Mouse (Mus musculus) retina, embryonic 14.5 days (tissue): Measurements from ENCODE around the gene Prex1.

ENCODE experiments used
- DNase-seq: peaks from one replicate; pipeline ENCODE4 v3.0.0-alpha.2; 2015; ENCODE audit warnings: low spot score

Gene Prex1

GRCm38 (mm10) chr2:166685824-166686223 is 27.8 kb downstream of the Prex1 start:
- no peak for DNase-seq

GRCm38 (mm10) chr2:166683885-166684544 is 29.6 kb downstream of the Prex1 start:
- peak; percentile 56 for DNase-seq

- no peak for DNase-seq
Measured at GRCm38 (mm10) chr2:166682866-166683265, 30.8 kb downstream of the Prex1 start.

- DNase-seq = peak; percentile 87
Measured at GRCm38 (mm10) chr2:166678959-166679759, 34.5 kb downstream of the Prex1 start.

- DNase-seq = no peak
Measured at GRCm38 (mm10) chr2:166676933-166677332, 36.7 kb downstream of the Prex1 start.

GRCm38 (mm10) chr2:166676498-166676897 is 37.1 kb downstream of the Prex1 start:
- DNase-seq = no peak

DNA sequence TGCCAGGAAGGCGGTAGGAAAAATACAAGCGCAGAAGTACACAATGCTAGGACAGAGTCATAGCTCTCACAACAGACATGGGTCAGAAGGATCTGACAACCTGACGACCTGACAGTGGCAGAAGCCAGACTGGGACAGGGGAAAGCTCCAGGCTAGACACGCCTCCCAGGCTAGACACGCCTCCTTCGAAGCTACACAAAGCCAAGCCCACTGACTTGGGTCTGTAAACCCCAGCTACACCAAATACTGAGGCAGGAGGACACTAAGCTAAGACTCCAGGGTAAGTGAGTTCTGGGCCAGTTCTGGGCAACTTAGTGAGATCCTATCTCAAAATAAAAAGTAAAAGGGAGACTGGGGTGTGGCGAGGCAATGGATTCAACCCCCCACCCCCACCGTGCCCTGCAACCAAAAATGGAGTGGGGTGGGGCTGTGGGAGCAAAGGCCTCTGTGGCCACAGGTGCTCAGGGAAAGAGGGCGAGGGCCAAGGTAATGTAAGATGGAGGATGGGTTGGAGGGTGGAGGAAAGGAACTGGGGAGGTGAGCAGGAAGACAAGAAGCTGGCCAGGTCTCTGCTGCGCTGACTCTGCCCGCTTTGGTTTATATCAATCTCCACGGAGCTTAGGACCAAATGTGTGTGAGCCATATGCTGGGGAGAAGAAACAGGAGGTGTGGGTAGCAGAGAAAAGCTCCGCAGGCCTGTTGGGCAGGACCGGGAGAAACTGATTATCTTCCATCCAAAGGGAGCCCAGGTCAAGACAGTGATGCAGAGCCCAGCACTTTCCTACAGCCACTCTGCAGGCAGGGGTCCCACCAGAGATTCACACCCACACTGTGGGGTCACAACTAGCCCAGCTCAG is 37.8 kb downstream of the Prex1 start:
- DNase-seq = no peak

GRCm38 (mm10) chr2:166674693-166675092 is 38.9 kb downstream of the Prex1 start:
- peak; percentile 54 for DNase-seq

- DNase-seq = no peak
Measured at GRCm38 (mm10) chr2:166673951-166674350, 39.7 kb downstream of the Prex1 start.

- DNase-seq = no peak
Measured at GRCm38 (mm10) chr2:166672171-166672965, 41.3 kb downstream of the Prex1 start.

GRCm38 (mm10) chr2:166671614-166672013 is 42.0 kb downstream of the Prex1 start:
- no peak for DNase-seq

DNA sequence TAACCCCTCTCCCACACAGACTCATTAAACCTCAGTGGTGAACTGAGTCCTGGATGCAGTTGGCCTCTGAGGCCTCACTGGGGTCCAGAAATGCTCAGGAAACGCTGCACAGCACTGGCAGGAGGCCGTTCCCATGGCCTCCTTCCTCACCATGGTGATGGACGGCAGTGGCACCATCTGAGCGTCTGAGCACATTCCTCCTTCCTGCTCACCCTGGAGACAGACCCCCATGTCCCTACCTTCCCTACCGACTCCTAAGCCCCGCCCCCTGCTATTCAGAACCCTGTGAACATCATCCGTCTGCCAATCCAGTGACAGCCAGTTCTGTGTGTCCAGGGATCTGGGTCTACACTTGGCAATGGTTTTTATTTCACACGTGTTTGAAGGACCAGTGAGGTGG is 42.6 kb downstream of the Prex1 start:
- DNase-seq = peak; percentile 79

DNA sequence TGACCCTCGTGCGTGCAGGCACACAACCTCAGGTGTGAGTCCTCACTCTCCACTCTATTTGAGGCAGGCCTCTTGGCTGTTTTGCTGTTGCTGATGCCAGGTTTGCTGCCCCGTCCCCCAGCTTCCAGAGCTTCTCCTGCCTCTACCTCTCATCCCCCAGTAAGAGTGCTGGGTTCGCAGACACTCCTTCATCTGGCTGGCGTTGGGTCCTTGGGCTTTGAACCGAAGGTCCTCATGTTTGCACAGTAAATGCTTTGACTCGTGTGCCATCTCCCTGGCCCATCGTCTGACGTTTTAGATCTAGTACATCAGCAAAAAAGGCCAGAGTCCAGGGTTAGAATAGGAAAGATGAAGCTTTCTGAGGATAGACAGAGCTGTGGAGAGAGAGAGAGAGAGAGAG is 43.7 kb downstream of the Prex1 start:
- DNase-seq = no peak

GRCm38 (mm10) chr2:166667790-166668695 is 45.6 kb downstream of the Prex1 start:
- DNase-seq = no peak

- DNase-seq = no peak
Measured at GRCm38 (mm10) chr2:166666175-166666574, 47.5 kb downstream of the Prex1 start.

- DNase-seq = no peak
Measured at GRCm38 (mm10) chr2:166665244-166665922, 48.2 kb downstream of the Prex1 start.

DNA sequence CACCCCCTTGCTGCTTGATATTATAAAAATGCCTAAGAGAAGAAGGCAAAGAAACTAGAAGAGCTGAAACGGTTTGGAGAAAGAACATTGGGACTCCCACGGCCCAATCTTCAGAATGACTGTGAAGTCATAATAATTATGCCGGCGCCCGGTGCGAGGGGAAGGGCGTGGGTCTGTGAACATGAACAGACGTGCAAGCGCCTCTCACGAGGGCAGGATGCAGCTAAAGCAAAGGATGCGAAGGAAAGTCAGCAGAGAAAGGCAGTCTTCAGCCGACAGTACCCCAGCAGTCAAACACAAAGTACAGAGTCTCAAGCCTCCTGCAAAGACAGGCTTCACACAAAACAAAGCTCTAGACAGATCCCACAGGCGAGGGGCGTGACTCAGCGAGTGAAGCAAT is 49.1 kb downstream of the Prex1 start:
- DNase-seq = no peak

GRCm38 (mm10) chr2:166663250-166663961 is 50.2 kb downstream of the Prex1 start:
- no peak for DNase-seq

GRCm38 (mm10) chr2:166662595-166663160 is 51.0 kb downstream of the Prex1 start:
- no peak for DNase-seq
